In genomic region chr13:43546861-43547260, GRCm38 (mm10) we compare ENCODE assay signal across 8 mouse cellular contexts. TPM values are rescaled to one million over a fixed set of nuclear protein-coding genes. Genes with fewer than 3 reads are reported as not detected.
DNase-seq lines count a peak whose midpoint lies in the region; ATAC-seq and TF ChIP-seq lines count a peak whose summit lies in the region.

No protein-coding gene starts in this region.

- no peak overlapping the region for H3K4me2 ChIP-seq in midbrain, embryonic 11.5 days
- no peak overlapping the region for H3K4me2 ChIP-seq in midbrain, embryonic 15.5 days
- H3K4me2 ChIP-seq in liver, embryonic 14.5 days (ENCODE audit: low read depth): no peak overlapping the region

- no peak for ATAC-seq in midbrain, embryonic 11.5 days (ENCODE audit: low FRiP score)
- ATAC-seq in midbrain, embryonic 15.5 days (replicated peaks): no peak
- ATAC-seq in liver, embryonic 14.5 days (ENCODE audit: insufficient read depth): no peak

- TF ChIP-seq CTCF in liver, embryonic 14.5 days (IDR thresholded peaks at IDR 0.05; ENCODE audit: low read depth): peak; percentile 92

- 49% methylated on average over 3 of the region's 3 CpGs for WGBS in midbrain, embryonic 11.5 days
- 32% methylated on average over 3 of the region's 3 CpGs for WGBS in midbrain, embryonic 15.5 days
- 10% methylated on average over 3 of the region's 3 CpGs for WGBS in liver, embryonic 14.5 days (ENCODE audit: insufficient replicate concordance)

- H3K27me3 ChIP-seq in midbrain, embryonic 11.5 days (ENCODE audit: control insufficient read depth, insufficient read depth, low read length): no peaks in the 10 kb centered on the region
- H3K27me3 ChIP-seq in midbrain, embryonic 15.5 days (replicated peaks): no peaks in the 10 kb centered on the region
- H3K27me3 ChIP-seq in liver, embryonic 14.5 days (ENCODE audit: control insufficient read depth, insufficient read depth, low read length): no peaks in the 10 kb centered on the region

- no peak overlapping the region for H3K27ac ChIP-seq in midbrain, embryonic 11.5 days (ENCODE audit: low read depth, low read length)
- H3K27ac ChIP-seq in midbrain, embryonic 15.5 days: no peak overlapping the region
- no peak overlapping the region for H3K27ac ChIP-seq in liver, embryonic 14.5 days

- DNase-seq in midbrain, embryonic 11.5 days (ENCODE audit: low spot score, missing footprints): peak; percentile 98
- DNase-seq in cerebellum, adult 11 months: peak; percentile 83
- peak; percentile 53 to 78 for DNase-seq in frontal cortex, postnatal 14 days (ENCODE audit: low spot score in 2 of 2)
- peak; percentile 90 for DNase-seq in kidney, postnatal 10 days
- peak in 2 of 3 experiments; percentile 54 for DNase-seq in liver, embryonic 14.5 days (ENCODE audit: low read depth in 3 of 3, low spot score in 3 of 3)
- DNase-seq in retina, adult 2 months (ENCODE audit: low read depth, low spot score): peak; percentile 65
- peak; percentile 80 for DNase-seq in thymus, postnatal 25 days

- no peaks in the 10 kb centered on the region for H3K9me3 ChIP-seq in midbrain, embryonic 11.5 days (ENCODE audit: control insufficient read depth, low read length)
- H3K9me3 ChIP-seq in midbrain, embryonic 15.5 days: no peaks in the 10 kb centered on the region
- no peaks in the 10 kb centered on the region for H3K9me3 ChIP-seq in liver, embryonic 14.5 days (ENCODE audit: control insufficient read depth, low read length)

- no peak overlapping the region for H3K9ac ChIP-seq in midbrain, embryonic 11.5 days (ENCODE audit: low read length)
- H3K9ac ChIP-seq in midbrain, embryonic 15.5 days: no peak overlapping the region
- H3K9ac ChIP-seq in liver, embryonic 14.5 days (replicated peaks): no peak overlapping the region

- no peaks in the 10 kb centered on the region; the same call in 1 of the 2 replicates for H3K36me3 ChIP-seq in midbrain, embryonic 11.5 days (ENCODE audit: control insufficient read depth, insufficient read depth, low read length)
- H3K36me3 ChIP-seq in midbrain, embryonic 15.5 days (replicated peaks): 0 out of 2 replicates have a peak, but pooled peaks cover 11% of the 10 kb centered on the region
- peaks cover 4% of the 10 kb centered on the region; the same call in 1 of the 2 replicates for H3K36me3 ChIP-seq in liver, embryonic 14.5 days (replicated peaks; ENCODE audit: control insufficient read depth, insufficient read depth, low read depth)

- H3K4me3 ChIP-seq in midbrain, embryonic 11.5 days (ENCODE audit: low read depth, low read length): no peak overlapping the region
- H3K4me3 ChIP-seq in midbrain, embryonic 15.5 days: no peak overlapping the region
- H3K4me3 ChIP-seq in liver, embryonic 14.5 days (ENCODE audit: insufficient read depth in 1 of 2, low read depth in 2 of 2, low read length in 2 of 2): no peak overlapping the region

- H3K4me1 ChIP-seq in midbrain, embryonic 11.5 days (ENCODE audit: control insufficient read depth, insufficient read depth, low read length): no peaks in the 10 kb centered on the region
- no peaks in the 10 kb centered on the region for H3K4me1 ChIP-seq in midbrain, embryonic 15.5 days
- peaks cover 0 to 2% of the 10 kb centered on the region in 2 experiments; a peak in 1 of 4 replicates for H3K4me1 ChIP-seq in liver, embryonic 14.5 days (replicated peaks; ENCODE audit: control insufficient read depth in 2 of 2, insufficient read depth in 2 of 2, low read length in 1 of 2)

- TF ChIP-seq EP300 in liver, embryonic 14.5 days (IDR thresholded peaks at IDR 0.05; ENCODE audit: low read depth): no peak

RNA-seq across cellular contexts. Expression of gene Mcur1, which starts 13.1 kb away (rescaled TPM):
- polyA plus RNA-seq in midbrain, embryonic 11.5 days (2014; fragmentation: Nextera tagmentation; extraction: Ambion mirVana): 10.8 and 11.2 TPM in 2 replicates
- polyA plus RNA-seq in midbrain, embryonic 15.5 days (2015; fragmentation: Nextera tagmentation; extraction: Ambion mirVana): 6.4 and 7.2 TPM in 2 replicates
- 2.8 and 4.0 TPM in 2 replicates for polyA plus RNA-seq in liver, embryonic 14.5 days (2012; rRNA removed)
- polyA plus RNA-seq in liver, embryonic 14.5 days (2014; fragmentation: Nextera tagmentation; extraction: Ambion mirVana): 6.0 and 6.1 TPM in 2 replicates
